Mouse (Mus musculus) cortical plate, adult 2 months (tissue): ENCODE measurements around the gene Cdk14.

Source experiments
- CTCF ChIP-seq: fragments of 200-500 bp; IDR thresholded peaks from 2 replicates; pipeline ENCODE4 v1.5.1; 2011; ENCODE audit warnings: mild to moderate bottlenecking, control low read depth, low read length; ENCODE audit not compliant: insufficient read depth; ENCODE audit errors: extremely low read depth
- POLR2A ChIP-seq: fragments of 200-500 bp; IDR thresholded peaks from 2 replicates; pipeline ENCODE4 v1.6.1; 2011; ENCODE audit warnings: mild to moderate bottlenecking, low read length, control low read depth; ENCODE audit not compliant: insufficient read depth; ENCODE audit errors: extremely low read depth

DNA sequence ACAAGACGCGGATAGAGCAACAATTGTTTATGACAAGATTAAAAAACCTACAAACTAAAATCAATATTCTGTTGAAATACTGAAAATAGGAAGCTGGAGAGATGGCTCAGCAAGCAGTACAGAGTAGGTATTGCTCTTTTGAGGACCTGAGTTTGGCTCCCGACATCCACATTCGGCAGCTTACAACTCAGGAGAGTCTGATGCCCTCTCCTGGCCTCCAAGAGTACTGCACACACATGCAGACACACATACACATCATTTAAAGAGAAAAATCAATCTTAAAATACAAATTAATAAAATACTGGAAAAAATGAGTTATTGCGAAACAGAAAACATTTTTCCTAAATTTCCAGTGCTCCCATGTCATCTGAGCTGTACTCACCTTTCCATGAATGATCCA, 60.7 kb downstream of the Cdk14 start:
- 0 out of 2 replicates have a peak, but pooled peaks have one; percentile 6 for TF ChIP-seq CTCF
- no peak for TF ChIP-seq POLR2A
